Mouse (Mus musculus) small intestine, adult 2 months (tissue): ENCODE results near the gene Tssc4.

ENCODE experiments used
- CTCF ChIP-seq: fragments of 200-500 bp; IDR thresholded peaks from 2 replicates; pipeline ENCODE4 v1.5.1; 2012; ENCODE audit warnings: low read depth, mild to moderate bottlenecking, control low read depth, inconsistent platforms, low read length, moderate library complexity, mixed read lengths; ENCODE audit not compliant: insufficient replicate concordance, insufficient read length; ENCODE audit errors: extremely low read depth
- POLR2A ChIP-seq: fragments of 200-500 bp; IDR thresholded peaks from 2 replicates; pipeline ENCODE4 v1.6.1; 2012; ENCODE audit warnings: low read depth, mild to moderate bottlenecking, control low read depth, inconsistent platforms, low read length, moderate library complexity

- TF ChIP-seq POLR2A, result no peak
- TF ChIP-seq CTCF, result no peak
Measured at GRCm38 (mm10) chr7:143057023-143057422, 12.0 kb upstream of the Tssc4 start.
